Mouse (Mus musculus): ENCODE measurements around the gene Sft2d2. TPM values are rescaled to one million over a fixed set of nuclear protein-coding genes. Genes with fewer than 3 reads are reported as not detected.

Gene Sft2d2
- polyA plus RNA-seq (2012; fragmentation: generic; extraction: Trizol), result 6.9 TPM
- long read RNA-seq, experiment 1, full-length matches to known transcripts, result 9 of 24 reads
- long read RNA-seq, experiment 1, partial matches to known transcripts, result 1 of 24 reads
- long read RNA-seq, experiment 1, other reads (novel, unspliced or antisense), result 14 of 24 reads
- long read RNA-seq, experiment 2, full-length matches to known transcripts, result 47 of 59 reads
- long read RNA-seq, experiment 2, partial matches to known transcripts, result 2 of 59 reads
- long read RNA-seq, experiment 2, other reads (novel, unspliced or antisense), result 10 of 59 reads

DNA sequence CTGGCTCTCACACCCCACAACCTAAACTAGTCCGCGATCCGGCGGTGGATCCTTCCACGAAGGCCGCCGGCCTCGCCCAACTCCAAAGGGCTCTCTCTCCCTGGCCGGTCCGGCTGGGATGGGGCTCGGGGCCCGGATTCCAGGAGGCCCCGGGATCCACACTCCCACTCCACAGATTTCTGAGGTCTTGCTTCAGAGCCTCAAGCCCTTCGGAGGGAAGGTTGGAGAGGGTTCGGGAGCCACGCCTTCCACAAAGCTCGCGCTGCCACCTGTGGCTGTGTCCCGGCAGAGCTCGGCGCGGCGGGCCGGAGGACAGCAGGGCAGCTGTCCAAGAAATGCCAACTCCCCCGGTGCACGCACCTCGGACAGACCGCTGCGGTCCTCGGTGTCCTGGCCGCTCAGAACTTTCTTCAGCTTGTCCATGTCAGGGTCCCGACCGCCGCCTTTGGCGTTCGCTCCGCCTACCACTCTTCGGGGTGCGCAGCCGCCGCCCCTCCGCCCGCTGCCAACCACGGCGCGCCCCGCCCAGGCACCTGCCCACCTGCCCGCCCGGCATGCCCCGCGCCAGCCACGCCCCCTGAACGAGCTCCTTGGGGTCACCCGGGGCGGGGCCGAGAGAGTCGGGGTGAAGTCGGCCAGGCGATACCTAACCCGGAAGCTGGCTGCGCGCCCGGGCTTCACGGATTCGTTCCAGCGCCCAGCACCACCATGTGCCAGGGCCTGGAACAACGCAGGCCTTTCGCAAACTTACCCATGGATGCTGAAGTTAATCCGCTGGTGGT is at the start of gene Sft2d2:
Gene Sft2d2 (minus strand): TSS at position 559 of the 782 bp plus-strand sequence.
- Histone ChIP-seq H3K79me3 (ENCODE audit: low read depth) (peaks cover 7% of the 10 kb centered on the region), H3K4me3 (ENCODE audit: insufficient read depth, poor library complexity, severe bottlenecking) (peak within 1 kb of the TSS; percentile 51), H3K79me2 (ENCODE audit: control insufficient read depth, insufficient read depth) (peaks cover 13% of the 10 kb centered on the region), H3K36me3 (ENCODE audit: control insufficient read depth, insufficient read depth) (no peaks in the 10 kb centered on the region), H3ac (ENCODE audit: control insufficient read depth, insufficient read length, low read depth) (peak within 1 kb of the TSS; percentile 74), H3K27me3 (ENCODE audit: control insufficient read depth, insufficient read depth, insufficient read length) (no peaks in the 10 kb centered on the region)
- TF ChIP-seq FOSL1 (IDR thresholded peaks at IDR 0.05; ENCODE audit: insufficient read depth, low read length, poor library complexity, severe bottlenecking) (no peak), CTCF (IDR thresholded peaks at IDR 0.05; ENCODE audit: control insufficient read depth, insufficient read depth, insufficient read length) (no peak), MYOG (IDR thresholded peaks at IDR 0.05; ENCODE audit: control insufficient read depth, extremely low read depth, insufficient read length) (no peak), MAX (IDR thresholded peaks at IDR 0.05) (peak; percentile 84), USF1 (IDR thresholded peaks at IDR 0.05; ENCODE audit: low read depth) (no peak), MYOD1 (IDR thresholded peaks at IDR 0.05; ENCODE audit: control insufficient read depth, insufficient read length, low read depth) (no peak), CEBPB (IDR thresholded peaks at IDR 0.05; ENCODE audit: low read depth) (no peak)

DNA sequence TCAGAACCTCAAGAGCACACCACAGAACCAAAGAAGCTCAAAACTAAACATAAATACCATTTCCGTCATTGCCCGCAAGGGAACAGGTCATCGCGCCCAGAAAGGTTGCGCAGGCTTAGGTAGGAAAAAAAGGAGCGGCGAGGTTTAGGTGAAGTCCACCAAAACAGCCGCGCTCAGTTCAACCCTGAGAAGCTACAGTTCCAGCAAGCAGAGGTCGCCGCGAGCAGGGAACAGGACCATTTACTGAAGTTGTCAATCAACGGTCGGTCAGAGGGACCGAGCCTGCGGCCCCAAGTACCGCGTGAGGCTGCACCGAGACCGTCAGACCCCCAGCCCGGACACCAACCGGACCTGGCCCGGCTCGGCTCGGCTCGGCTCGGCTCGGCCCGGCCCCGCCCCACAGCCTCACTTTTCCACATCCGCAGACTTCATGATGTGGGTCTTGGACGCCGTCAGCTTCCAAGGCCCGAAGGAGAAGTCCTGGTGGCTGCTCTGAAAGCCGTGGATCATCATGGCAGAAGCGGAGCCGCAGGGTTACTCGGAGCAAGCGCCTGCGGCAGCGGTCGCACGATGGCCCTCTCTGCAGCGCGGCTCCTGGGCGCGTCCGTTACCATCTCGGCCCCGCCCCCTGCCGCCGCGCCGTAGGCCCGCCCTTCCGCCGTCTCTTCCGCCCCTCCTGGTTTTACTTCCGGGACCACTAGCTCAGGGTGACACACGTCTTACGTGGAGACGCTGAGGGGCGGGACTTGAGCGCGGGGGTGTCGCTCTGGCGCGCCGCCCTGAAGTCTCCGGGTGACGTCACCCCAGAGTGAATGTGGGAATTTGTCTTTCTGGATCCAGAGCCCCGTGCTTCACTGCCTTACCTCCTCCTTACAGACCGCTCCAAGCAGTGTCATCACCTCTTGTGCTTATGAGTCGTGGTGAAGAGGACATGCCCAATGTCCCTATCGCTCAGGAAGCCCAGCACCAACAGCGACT is 42.4 kb upstream of the Sft2d2 start, which contains the start of gene Tiprl:
Gene Tiprl (minus strand): TSS at position 676 of the 978 bp plus-strand sequence.
- Histone ChIP-seq H3K4me3 (ENCODE audit: insufficient read depth, poor library complexity, severe bottlenecking) (peak within 1 kb of the TSS; percentile 74), H3K36me3 (ENCODE audit: control insufficient read depth, insufficient read depth) (no peaks in the 10 kb centered on the region), H3K27me3 (ENCODE audit: control insufficient read depth, insufficient read depth, insufficient read length) (no peaks in the 10 kb centered on the region), H3K79me3 (ENCODE audit: low read depth) (peaks cover 48% of the 10 kb centered on the region), H3K79me2 (ENCODE audit: control insufficient read depth, insufficient read depth) (peaks cover 52% of the 10 kb centered on the region), H3ac (ENCODE audit: control insufficient read depth, insufficient read length, low read depth) (peak within 1 kb of the TSS; percentile 85)
- TF ChIP-seq USF1 (IDR thresholded peaks at IDR 0.05; ENCODE audit: low read depth) (no peak), CTCF (IDR thresholded peaks at IDR 0.05; ENCODE audit: control insufficient read depth, insufficient read depth, insufficient read length) (no peak), FOSL1 (IDR thresholded peaks at IDR 0.05; ENCODE audit: insufficient read depth, low read length, poor library complexity, severe bottlenecking) (no peak), MYOD1 (IDR thresholded peaks at IDR 0.05; ENCODE audit: control insufficient read depth, insufficient read length, low read depth) (no peak), CEBPB (IDR thresholded peaks at IDR 0.05; ENCODE audit: low read depth) (no peak), MYOG (IDR thresholded peaks at IDR 0.05; ENCODE audit: control insufficient read depth, extremely low read depth, insufficient read length) (no peak), MAX (IDR thresholded peaks at IDR 0.05) (no peak)

DNA sequence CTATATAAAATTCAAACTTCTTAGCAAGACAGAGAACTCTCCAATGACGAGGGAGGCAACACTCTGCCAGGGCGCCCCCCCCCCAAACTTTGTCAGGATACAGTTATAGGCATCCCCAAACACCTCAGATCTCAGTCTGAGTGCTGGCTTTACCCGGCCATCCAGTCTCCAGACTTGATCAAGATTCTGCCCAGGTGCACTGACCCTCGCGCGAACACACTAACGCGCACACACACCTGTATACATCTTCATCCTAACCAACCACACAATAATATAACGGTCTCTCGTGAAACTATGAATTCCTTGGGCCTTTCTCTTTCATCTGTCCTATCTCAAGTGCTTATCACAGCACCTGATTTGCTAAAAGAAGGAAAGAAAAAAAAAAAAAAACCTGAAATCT is 41.6 kb upstream of the Sft2d2 start:
- H3K79me2 ChIP-seq (ENCODE audit: control insufficient read depth, insufficient read depth), result peaks cover 60% of the 10 kb centered on the region
- H3K4me3 ChIP-seq (ENCODE audit: insufficient read depth, poor library complexity, severe bottlenecking), result peak overlapping the region; percentile 74
- H3K79me3 ChIP-seq (ENCODE audit: low read depth), result peaks cover 56% of the 10 kb centered on the region
- peak overlapping the region; percentile 83 for H3ac ChIP-seq (ENCODE audit: control insufficient read depth, insufficient read length, low read depth)
- no peaks in the 10 kb centered on the region for H3K36me3 ChIP-seq (ENCODE audit: control insufficient read depth, insufficient read depth)
- TF ChIP-seq CTCF (IDR thresholded peaks at IDR 0.05; ENCODE audit: control insufficient read depth, insufficient read depth, insufficient read length) (no peak), USF1 (IDR thresholded peaks at IDR 0.05; ENCODE audit: low read depth) (no peak), MYOD1 (IDR thresholded peaks at IDR 0.05; ENCODE audit: control insufficient read depth, insufficient read length, low read depth) (no peak), MAX (IDR thresholded peaks at IDR 0.05) (no peak), FOSL1 (IDR thresholded peaks at IDR 0.05; ENCODE audit: insufficient read depth, low read length, poor library complexity, severe bottlenecking) (no peak), CEBPB (IDR thresholded peaks at IDR 0.05; ENCODE audit: low read depth) (no peak), MYOG (IDR thresholded peaks at IDR 0.05; ENCODE audit: control insufficient read depth, extremely low read depth, insufficient read length) (no peak)
- H3K27me3 ChIP-seq (ENCODE audit: control insufficient read depth, insufficient read depth, insufficient read length), result no peaks in the 10 kb centered on the region

DNA sequence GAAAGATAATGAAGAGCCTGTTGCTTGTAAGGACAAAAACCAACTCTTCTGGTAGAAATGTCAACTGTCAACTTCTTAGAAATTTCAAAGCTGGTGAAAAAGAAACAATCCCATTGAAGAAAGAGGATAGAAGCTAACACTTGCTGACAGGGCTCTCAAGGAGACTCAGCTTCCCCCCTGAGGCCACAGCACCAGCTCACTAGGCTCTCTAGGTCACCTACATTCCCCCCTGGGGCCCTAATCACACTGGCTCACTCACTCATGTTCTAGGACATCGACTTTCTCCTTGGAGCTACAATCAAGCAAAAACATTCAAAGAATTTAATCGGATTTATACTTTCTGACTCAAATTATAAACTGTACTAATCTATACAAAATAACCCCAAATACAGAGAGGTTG is 39.6 kb upstream of the Sft2d2 start:
- H3K79me2 ChIP-seq (ENCODE audit: control insufficient read depth, insufficient read depth), result peaks cover 80% of the 10 kb centered on the region
- no peak overlapping the region for H3K4me3 ChIP-seq (ENCODE audit: insufficient read depth, poor library complexity, severe bottlenecking)
- H3ac ChIP-seq (ENCODE audit: control insufficient read depth, insufficient read length, low read depth), result no peak overlapping the region
- H3K27me3 ChIP-seq (ENCODE audit: control insufficient read depth, insufficient read depth, insufficient read length), result no peaks in the 10 kb centered on the region
- H3K36me3 ChIP-seq (ENCODE audit: control insufficient read depth, insufficient read depth), result no peaks in the 10 kb centered on the region
- H3K79me3 ChIP-seq (ENCODE audit: low read depth), result peaks cover 76% of the 10 kb centered on the region
- TF ChIP-seq FOSL1 (IDR thresholded peaks at IDR 0.05; ENCODE audit: insufficient read depth, low read length, poor library complexity, severe bottlenecking) (no peak), CTCF (IDR thresholded peaks at IDR 0.05; ENCODE audit: control insufficient read depth, insufficient read depth, insufficient read length) (no peak), MAX (IDR thresholded peaks at IDR 0.05) (no peak), MYOD1 (IDR thresholded peaks at IDR 0.05; ENCODE audit: control insufficient read depth, insufficient read length, low read depth) (no peak), CEBPB (IDR thresholded peaks at IDR 0.05; ENCODE audit: low read depth) (no peak), USF1 (IDR thresholded peaks at IDR 0.05; ENCODE audit: low read depth) (no peak), MYOG (IDR thresholded peaks at IDR 0.05; ENCODE audit: control insufficient read depth, extremely low read depth, insufficient read length) (no peak)

DNA sequence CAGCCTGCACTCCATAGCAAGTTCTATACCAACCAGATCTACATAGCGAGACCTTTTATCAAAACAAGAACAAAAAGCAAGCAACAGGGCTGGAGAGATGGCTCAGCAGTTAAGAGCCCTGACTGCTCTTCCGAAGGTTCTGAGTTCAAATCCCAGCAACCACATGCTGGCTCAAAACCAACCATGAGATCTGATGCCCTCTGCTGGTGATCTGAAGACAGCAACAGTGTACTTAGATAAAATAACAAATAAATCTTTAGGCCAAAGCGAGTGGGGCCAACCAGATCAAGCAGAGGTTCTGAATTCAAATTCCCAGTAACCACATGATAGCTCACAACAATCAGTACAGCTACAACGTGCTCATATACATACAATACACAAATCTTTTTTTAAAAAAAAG is 36.5 kb upstream of the Sft2d2 start:
- peaks cover 77% of the 10 kb centered on the region for H3K79me3 ChIP-seq (ENCODE audit: low read depth)
- no peak overlapping the region for H3ac ChIP-seq (ENCODE audit: control insufficient read depth, insufficient read length, low read depth)
- no peaks in the 10 kb centered on the region for H3K27me3 ChIP-seq (ENCODE audit: control insufficient read depth, insufficient read depth, insufficient read length)
- H3K36me3 ChIP-seq (ENCODE audit: control insufficient read depth, insufficient read depth), result peaks cover 8% of the 10 kb centered on the region
- TF ChIP-seq MAX (IDR thresholded peaks at IDR 0.05), result no peak
- no peak for TF ChIP-seq MYOG (IDR thresholded peaks at IDR 0.05; ENCODE audit: control insufficient read depth, extremely low read depth, insufficient read length)
- TF ChIP-seq CTCF (IDR thresholded peaks at IDR 0.05; ENCODE audit: control insufficient read depth, insufficient read depth, insufficient read length), result no peak
- no peak for TF ChIP-seq CEBPB (IDR thresholded peaks at IDR 0.05; ENCODE audit: low read depth)
- TF ChIP-seq FOSL1 (IDR thresholded peaks at IDR 0.05; ENCODE audit: insufficient read depth, low read length, poor library complexity, severe bottlenecking), result no peak
- no peak for TF ChIP-seq USF1 (IDR thresholded peaks at IDR 0.05; ENCODE audit: low read depth)
- TF ChIP-seq MYOD1 (IDR thresholded peaks at IDR 0.05; ENCODE audit: control insufficient read depth, insufficient read length, low read depth), result no peak
- H3K4me3 ChIP-seq (ENCODE audit: insufficient read depth, poor library complexity, severe bottlenecking), result no peak overlapping the region
- peaks cover 80% of the 10 kb centered on the region for H3K79me2 ChIP-seq (ENCODE audit: control insufficient read depth, insufficient read depth)

Measured in C2C12 (cell line).